Mouse (Mus musculus) MEL (cell line): Measurements from ENCODE around the gene Ccdc88c. TPM values are rescaled to one million over a fixed set of nuclear protein-coding genes. Genes with fewer than 3 reads are reported as not detected.
A peak's percentile ranks its signal among the peaks of the same experiment; 100 is the strongest.
"Not testable (repeated sequence)": the region's sequence is repeated elsewhere in the genome, so short reads cannot be mapped to it uniquely, and the experiment has no call there.

Experiments
- DNase-seq: peaks from one replicate; pipeline ENCODE4 v3.0.0; 2011; ENCODE audit warnings: low read depth, low spot score
- H3K27ac ChIP-seq: 2 replicates; pipeline ENCODE4 v1.5.1; 2012; ENCODE audit warnings: low read depth, mild to moderate bottlenecking, control low read depth, low read length, moderate library complexity; ENCODE audit not compliant: control insufficient read depth
- H3K27me3 ChIP-seq, 2 experiments: fragments of 150-350 bp in 1 of 2; sonication (generic) in 1 of 2; 2 replicates each; pipeline ENCODE4 v1.6.1; 2012; ENCODE audit warnings: low read length in 2 of 2, mild to moderate bottlenecking in 2 of 2, improper control_type of control experiment in 1 of 2, moderate library complexity in 1 of 2; ENCODE audit not compliant: insufficient read depth in 2 of 2, control insufficient read depth in 1 of 2
- H3K36me3 ChIP-seq, 2 experiments: 2 replicates each; pipeline ENCODE4 v1.6.1; 2012 to 2014; ENCODE audit warnings: low read length in 2 of 2, improper control_type of control experiment in 1 of 2, inconsistent platforms in 1 of 2, mild to moderate bottlenecking in 1 of 2; ENCODE audit not compliant: insufficient read depth in 2 of 2, control insufficient read depth in 1 of 2
- H3K4me1 ChIP-seq, 2 experiments: fragments of 150-350 bp in 1 of 2; sonication (generic) in 1 of 2; 2 replicates each; pipeline ENCODE4 v1.6.1; 2012; ENCODE audit warnings: low read length in 2 of 2, improper control_type of control experiment in 1 of 2, mild to moderate bottlenecking in 1 of 2; ENCODE audit not compliant: insufficient read depth in 2 of 2, control insufficient read depth in 1 of 2
- H3K4me3 ChIP-seq, 2 experiments: fragments of 150-350 bp in 1 of 2; sonication (generic) in 1 of 2; 2 replicates each; pipeline ENCODE4 v1.5.1; 2012; ENCODE audit warnings: low read depth in 2 of 2, low read length in 2 of 2, mild to moderate bottlenecking in 2 of 2, moderate library complexity in 2 of 2, control low read depth in 1 of 2, improper control_type of control experiment in 1 of 2; ENCODE audit not compliant: control insufficient read depth in 1 of 2, insufficient read depth in 1 of 2
- H3K79me2 ChIP-seq: 2 replicates; pipeline ENCODE4 v1.6.1; 2012; ENCODE audit warnings: mild to moderate bottlenecking, low read length, moderate library complexity; ENCODE audit not compliant: control insufficient read depth, poor library complexity, insufficient read depth
- H3K9ac ChIP-seq: 2 replicates; pipeline ENCODE4 v1.6.1; 2012; ENCODE audit warnings: low read depth, mild to moderate bottlenecking, control low read depth, low read length, moderate library complexity; ENCODE audit not compliant: control insufficient read depth, poor library complexity, severe bottlenecking
- H3K9me3 ChIP-seq: fragments of 150-350 bp; sonication (generic); replicated peaks from 2 replicates; pipeline ENCODE4 v1.6.1; 2012; ENCODE audit warnings: mild to moderate bottlenecking, low read length, improper control_type of control experiment, moderate library complexity; ENCODE audit not compliant: insufficient read depth
- CHD1 ChIP-seq: IDR thresholded peaks from 2 replicates; pipeline ENCODE4 v1.6.1; 2012; ENCODE audit warnings: low read depth, mild to moderate bottlenecking, inconsistent platforms, low read length, improper control_type of control experiment
- CTCF ChIP-seq, 3 experiments: IDR thresholded peaks in 2 of 3; conservative IDR thresholded peaks in 1 of 3; 2 replicates each; pipeline ENCODE4 v1.5.1; 2011 to 2012; ENCODE audit warnings: low read length in 3 of 3, low read depth in 2 of 3, mild to moderate bottlenecking in 2 of 3, improper control_type of control experiment in 1 of 3, inconsistent platforms in 1 of 3, mixed read lengths in 1 of 3, moderate library complexity in 1 of 3; ENCODE audit not compliant: control insufficient read depth in 1 of 3, insufficient read depth in 1 of 3, poor library complexity in 1 of 3, severe bottlenecking in 1 of 3
- GATA1 ChIP-seq: IDR thresholded peaks from 2 replicates; pipeline ENCODE4 v1.6.1; 2011; ENCODE audit warnings: low read depth, low read length, improper control_type of control experiment
- HCFC1 ChIP-seq: IDR thresholded peaks from 2 replicates; pipeline ENCODE4 v1.6.1; 2012; ENCODE audit warnings: low read depth, mild to moderate bottlenecking, inconsistent platforms, low read length, improper control_type of control experiment, moderate library complexity
- MAFK ChIP-seq: IDR thresholded peaks from 2 replicates; pipeline ENCODE4 v1.6.1; 2011; ENCODE audit warnings: low read depth, mild to moderate bottlenecking, low read length, improper control_type of control experiment, borderline replicate concordance
- MAZ ChIP-seq: IDR thresholded peaks from 2 replicates; pipeline ENCODE4 v1.6.1; 2012; ENCODE audit warnings: low read depth, mild to moderate bottlenecking, inconsistent platforms, low read length, improper control_type of control experiment
- MEF2A ChIP-seq: IDR thresholded peaks from 2 replicates; pipeline ENCODE4 v1.6.1; 2014; ENCODE audit warnings: low read depth, mild to moderate bottlenecking, inconsistent platforms, low read length, improper control_type of control experiment; ENCODE audit not compliant: poor library complexity, insufficient replicate concordance, severe bottlenecking; ENCODE audit errors: extremely low read depth
- MXI1 ChIP-seq: IDR thresholded peaks from 2 replicates; pipeline ENCODE4 v1.6.1; 2011; ENCODE audit warnings: mild to moderate bottlenecking, low read depth, low read length, improper control_type of control experiment
- MYC ChIP-seq: IDR thresholded peaks from 2 replicates; pipeline ENCODE4 v1.6.1; 2011; ENCODE audit warnings: low read depth, mild to moderate bottlenecking, low read length, improper control_type of control experiment, moderate library complexity
- POLR2A ChIP-seq, 2 experiments: IDR thresholded peaks; 2 replicates each; pipeline ENCODE4 v1.6.1; 2011 to 2012; ENCODE audit warnings: low read length in 2 of 2, mild to moderate bottlenecking in 2 of 2, control low read depth in 1 of 2, improper control_type of control experiment in 1 of 2, low read depth in 1 of 2, moderate library complexity in 1 of 2; ENCODE audit not compliant: control insufficient read depth in 1 of 2, insufficient read depth in 1 of 2, poor library complexity in 1 of 2
- RAD21 ChIP-seq: IDR thresholded peaks from 2 replicates; pipeline ENCODE4 v1.6.1; 2011; ENCODE audit warnings: mild to moderate bottlenecking, low read depth, low read length, improper control_type of control experiment
- RCOR1 ChIP-seq: IDR thresholded peaks from 2 replicates; pipeline ENCODE4 v1.6.1; 2012; ENCODE audit warnings: low read depth, mild to moderate bottlenecking, inconsistent platforms, low read length, improper control_type of control experiment
- TAL1 ChIP-seq: IDR thresholded peaks from 2 replicates; pipeline ENCODE4 v1.6.1; 2012; ENCODE audit warnings: mild to moderate bottlenecking, inconsistent platforms, low read length, moderate library complexity, mixed read lengths
- TBP ChIP-seq: IDR thresholded peaks from 2 replicates; pipeline ENCODE4 v1.8.0; 2011; ENCODE audit warnings: low read depth, low read length, improper control_type of control experiment
- polyA plus RNA-seq, 2 experiments: library from polyadenylated mRNA; stranded (reverse) in 1 of 2; unstranded in 1 of 2; fragments of >175 nt in 1 of 2; fragments of >200 nt in 1 of 2; gene quantifications; 2 replicates each; pipeline versions ENCODE4 v1.2.1 to v1.2.4; 2012; ENCODE audit warnings: low replicate concordance in 2 of 2, low read depth in 1 of 2; ENCODE audit not compliant: insufficient read length in 2 of 2, insufficient read depth in 1 of 2, missing spikeins in 1 of 2
- total RNA-seq: library from RNA; depleted of rRNA; stranded (reverse); fragments of 300-350 nt; gene quantifications from 2 replicates; pipeline ENCODE4 v1.2.3, GENCODE M21; 2012

Ccdc88c gene
- total and polyA plus RNA-seq, 3 experiments, result 8.7 to 15.3 TPM; not detected in 1

DNA sequence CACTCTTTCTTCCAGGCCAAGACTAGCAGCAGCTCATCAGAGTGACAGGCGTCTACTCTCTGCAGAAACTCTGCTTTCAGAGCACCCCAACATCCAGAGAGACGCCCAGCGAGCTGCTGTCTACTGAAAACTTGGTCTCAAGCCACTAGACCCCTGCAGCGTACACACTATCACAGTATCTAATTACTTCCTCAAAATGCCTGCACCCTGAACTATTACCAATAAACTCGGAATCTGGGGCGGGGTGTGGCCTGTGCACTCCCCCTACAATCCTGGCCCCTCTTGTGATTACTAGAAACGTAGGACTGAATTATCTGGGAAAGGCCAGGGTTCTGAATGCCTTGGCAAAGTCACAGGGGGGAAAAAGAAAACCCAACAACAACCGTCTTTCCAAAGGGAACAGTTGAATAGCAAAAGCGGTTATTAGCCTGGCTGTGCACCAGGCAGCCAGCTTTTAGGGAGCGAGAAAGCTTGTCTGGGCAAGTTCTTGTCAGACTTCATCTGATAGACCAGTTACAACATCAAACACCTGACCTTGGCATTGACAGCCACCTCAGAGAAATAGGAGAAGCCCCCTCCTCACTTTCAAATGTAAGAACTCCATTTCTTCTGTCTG, 14.2 kb downstream of the Ccdc88c start:
- Histone ChIP-seq H3K79me2 (peaks cover 17% of the 10 kb centered on the region), H3K9me3 (no peaks in the 10 kb centered on the region), H3K27ac (peak overlapping the region; percentile 52), H3K4me3 (peak overlapping the region in 1 of 2 experiments; percentile 16; a peak in 1 of 4 replicates), H3K36me3 (peaks cover 0 to 37% of the 10 kb centered on the region in 2 experiments; a peak in 2 of 4 replicates), H3K27me3 (no peaks in the 10 kb centered on the region), H3K4me1 (peaks cover 18 to 45% of the 10 kb centered on the region in 2 experiments), H3K9ac (peak overlapping the region; percentile 22)
- DNase-seq, result peak; percentile 85
- TF ChIP-seq RCOR1 (peak; percentile 67; the same call in 1 of the 2 replicates), HCFC1 (no peak), GATA1 (peak; percentile 42; the same call in 1 of the 2 replicates), POLR2A (IDR thresholded peaks at IDR 0.05; ENCODE audit: control insufficient read depth in 1 of 2, insufficient read depth in 1 of 2, low read depth in 1 of 2, low read length in 2 of 2, poor library complexity in 1 of 2) (no peak), TAL1 (no peak), CHD1 (no peak), TBP (0 out of 2 replicates have a peak, but pooled peaks have one; percentile 45)

DNA sequence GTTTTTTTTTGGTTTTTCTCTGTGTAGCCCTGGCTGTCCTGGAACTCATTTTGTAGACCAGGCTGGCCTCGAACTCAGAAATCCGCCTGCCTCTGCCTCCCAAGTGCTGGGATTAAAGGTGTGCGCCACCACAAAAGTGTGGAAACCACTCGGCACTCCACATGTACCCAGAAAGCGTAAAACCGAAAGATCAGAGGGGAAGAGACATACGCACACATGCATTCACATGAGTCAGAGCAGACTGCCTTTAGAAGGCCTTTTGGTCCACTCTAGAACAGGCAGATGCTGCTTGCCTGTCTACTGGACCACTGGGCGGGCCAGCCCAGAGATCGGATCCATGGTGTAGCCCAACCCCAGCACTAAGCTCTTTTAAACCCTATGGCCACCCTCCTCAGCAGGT, 15.2 kb downstream of the Ccdc88c start:
- Histone ChIP-seq H3K36me3 (peaks cover 0 to 46% of the 10 kb centered on the region in 2 experiments; a peak in 2 of 4 replicates), H3K79me2 (peaks cover 18% of the 10 kb centered on the region), H3K4me1 (peaks cover 18 to 54% of the 10 kb centered on the region in 2 experiments)
- not testable (repeated sequence) for DNase-seq, H3K9ac ChIP-seq, H3K4me3 ChIP-seq, H3K27me3 ChIP-seq, H3K27ac ChIP-seq, H3K9me3 ChIP-seq

DNA sequence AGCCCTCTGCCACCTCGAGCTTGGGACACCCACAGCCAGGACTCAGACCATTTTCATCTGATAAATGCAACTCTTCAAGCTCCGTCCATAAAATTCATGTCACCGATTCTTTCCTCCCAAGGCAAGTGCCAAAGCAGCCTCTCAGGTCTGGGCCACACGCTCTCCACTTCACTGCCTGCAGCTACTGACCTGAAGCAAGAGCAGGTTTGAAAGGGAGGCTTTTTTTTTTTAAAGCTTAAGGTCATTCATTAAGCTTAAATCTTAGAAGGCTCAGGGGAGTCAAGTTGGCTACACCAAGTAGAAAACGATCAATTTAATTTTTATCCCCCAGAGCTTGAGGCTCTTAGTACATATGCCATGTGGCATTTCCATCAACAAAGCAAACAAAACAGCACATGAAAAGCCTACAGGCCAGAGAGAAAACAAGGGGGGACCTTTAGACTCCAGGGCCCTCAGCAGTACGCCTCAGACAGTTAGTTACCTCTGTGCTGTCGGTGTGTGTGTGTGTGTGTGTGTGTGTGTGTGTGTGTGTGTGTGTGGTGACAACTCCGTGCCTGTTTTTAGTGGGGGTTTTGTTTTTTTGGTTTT, 15.7 kb downstream of the Ccdc88c start:
- Histone ChIP-seq H3K27ac (no peak overlapping the region), H3K9me3 (no peaks in the 10 kb centered on the region), H3K79me2 (peaks cover 19% of the 10 kb centered on the region), H3K36me3 (peaks cover 0 to 44% of the 10 kb centered on the region in 2 experiments; a peak in 2 of 4 replicates), H3K4me3 (no peak overlapping the region), H3K9ac (no peak overlapping the region), H3K27me3 (no peaks in the 10 kb centered on the region), H3K4me1 (peaks cover 13 to 56% of the 10 kb centered on the region in 2 experiments)
- no peak for TF ChIP-seq CTCF (IDR thresholded peaks at IDR 0.05 in 2 of 3, conservative IDR thresholded peaks at IDR 0.05 in 1 of 3; ENCODE audit: control insufficient read depth in 1 of 3, insufficient read depth in 1 of 3, low read depth in 2 of 3, low read length in 3 of 3, poor library complexity in 1 of 3, severe bottlenecking in 1 of 3)
- no peak for TF ChIP-seq MAZ
- no peak for TF ChIP-seq RAD21
- no peak for TF ChIP-seq MAFK
- TF ChIP-seq MYC, result no peak
- no peak for TF ChIP-seq MEF2A
- no peak for TF ChIP-seq RCOR1
- no peak for TF ChIP-seq MXI1
- DNase-seq, result no peak
